Mouse (Mus musculus): ENCODE measurements around the gene Slc25a34. TPM values are rescaled to one million over a fixed set of nuclear protein-coding genes. Genes with fewer than 3 reads are reported as not detected.

Gene Slc25a34
- total and polyA plus RNA-seq, 2 experiments from 2014 or later, result 17.9 to 56.2 TPM

- Histone ChIP-seq H3K9me3 (replicated peaks; ENCODE audit: control insufficient read depth, low read length) (no peaks in the 10 kb centered on the region), H3K4me3 (ENCODE audit: low read depth, low read length) (no peak overlapping the region), H3K4me1 (ENCODE audit: control insufficient read depth, insufficient read depth) (peaks cover 5% of the 10 kb centered on the region; the same call in 1 of the 2 replicates), H3K9ac (replicated peaks; ENCODE audit: low read depth, low read length) (0 out of 2 replicates have a peak overlapping the region, but pooled peaks have one; percentile 23), H3K27me3 (ENCODE audit: control insufficient read depth, insufficient read depth, low read length) (no peaks in the 10 kb centered on the region), H3K4me2 (ENCODE audit: low read depth, low read length) (no peak overlapping the region), H3K27ac (ENCODE audit: low read depth) (no peak overlapping the region), H3K36me3 (replicated peaks; ENCODE audit: control insufficient read depth, insufficient read depth, low read length) (peaks cover 4% of the 10 kb centered on the region)
- WGBS, result 35% methylated on average over 6 of the region's 6 CpGs
- ATAC-seq (ENCODE audit: insufficient read depth, low read depth) (no peak), DNase-seq (ENCODE audit: low spot score) (no peak)
- TF ChIP-seq CTCF (IDR thresholded peaks at IDR 0.05; ENCODE audit: low read depth) (no peak), EP300 (IDR thresholded peaks at IDR 0.05; ENCODE audit: low read depth) (no peak)
These were observed 52.3 kb downstream of the Slc25a34 start for GRCm38 (mm10) chr4:141571337-141571739.

GRCm38 (mm10) chr4:141570821-141571220 is 52.8 kb downstream of the Slc25a34 start:
- Histone ChIP-seq H3K36me3 (replicated peaks; ENCODE audit: control insufficient read depth, insufficient read depth, low read length) (no peaks in the 10 kb centered on the region), H3K9ac (replicated peaks; ENCODE audit: low read depth, low read length) (no peak overlapping the region), H3K4me2 (ENCODE audit: low read depth, low read length) (no peak overlapping the region), H3K4me1 (ENCODE audit: control insufficient read depth, insufficient read depth) (peaks cover 5% of the 10 kb centered on the region; the same call in 1 of the 2 replicates), H3K27me3 (ENCODE audit: control insufficient read depth, insufficient read depth, low read length) (no peaks in the 10 kb centered on the region), H3K27ac (ENCODE audit: low read depth) (no peak overlapping the region), H3K4me3 (ENCODE audit: low read depth, low read length) (no peak overlapping the region), H3K9me3 (replicated peaks; ENCODE audit: control insufficient read depth, low read length) (no peaks in the 10 kb centered on the region)
- no peak for ATAC-seq (ENCODE audit: insufficient read depth, low read depth)
- no peak for DNase-seq (ENCODE audit: low spot score)
- 88% methylated on average over 1 of the region's 1 CpGs for WGBS
- TF ChIP-seq EP300 (IDR thresholded peaks at IDR 0.05; ENCODE audit: low read depth) (no peak), CTCF (IDR thresholded peaks at IDR 0.05; ENCODE audit: low read depth) (no peak)

- no peak overlapping the region for H3K4me2 ChIP-seq (ENCODE audit: low read depth, low read length)
- no peak for TF ChIP-seq CTCF (IDR thresholded peaks at IDR 0.05; ENCODE audit: low read depth)
- peak; percentile 84; the same call in 1 of the 2 replicates for TF ChIP-seq EP300 (IDR thresholded peaks at IDR 0.05; ENCODE audit: low read depth)
- no peak for DNase-seq (ENCODE audit: low spot score)
- H3K9me3 ChIP-seq (replicated peaks; ENCODE audit: control insufficient read depth, low read length), result no peaks in the 10 kb centered on the region
- peak overlapping the region; percentile 34; the same call in 1 of the 2 replicates for H3K27ac ChIP-seq (ENCODE audit: low read depth)
- H3K36me3 ChIP-seq (replicated peaks; ENCODE audit: control insufficient read depth, insufficient read depth, low read length), result no peaks in the 10 kb centered on the region
- 29% methylated on average over 6 of the region's 6 CpGs for WGBS
- H3K4me1 ChIP-seq (ENCODE audit: control insufficient read depth, insufficient read depth), result peaks cover 5% of the 10 kb centered on the region; the same call in 1 of the 2 replicates
- H3K4me3 ChIP-seq (ENCODE audit: low read depth, low read length), result no peak overlapping the region
- peak; percentile 79 for ATAC-seq (ENCODE audit: insufficient read depth, low read depth)
- no peak overlapping the region for H3K9ac ChIP-seq (replicated peaks; ENCODE audit: low read depth, low read length)
- H3K27me3 ChIP-seq (ENCODE audit: control insufficient read depth, insufficient read depth, low read length), result no peaks in the 10 kb centered on the region
These were observed 53.6 kb downstream of the Slc25a34 start for GRCm38 (mm10) chr4:141570004-141570403.

DNA sequence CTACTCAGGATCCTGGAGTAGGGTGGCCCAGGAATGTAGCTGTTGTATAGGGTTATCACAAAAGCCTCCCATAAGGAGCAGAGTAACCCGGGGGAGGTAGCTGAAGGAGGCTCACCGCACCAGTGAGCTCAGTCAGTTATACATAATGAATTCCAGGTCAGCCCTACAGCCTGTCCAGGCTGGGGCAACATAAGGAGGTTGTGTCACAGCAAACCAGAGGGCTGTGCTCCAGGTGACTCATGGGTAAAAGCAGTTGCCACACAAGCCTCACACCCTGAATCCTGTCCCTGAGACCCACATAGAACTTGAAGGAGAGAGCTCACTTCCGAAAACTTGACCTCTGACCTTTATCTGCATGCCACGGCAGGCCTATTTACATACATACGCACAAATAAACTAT is 54.7 kb downstream of the Slc25a34 start:
- Histone ChIP-seq H3K9ac (replicated peaks; ENCODE audit: low read depth, low read length) (no peak overlapping the region), H3K4me2 (ENCODE audit: low read depth, low read length) (no peak overlapping the region), H3K9me3 (replicated peaks; ENCODE audit: control insufficient read depth, low read length) (no peaks in the 10 kb centered on the region), H3K4me1 (ENCODE audit: control insufficient read depth, insufficient read depth) (peaks cover 5% of the 10 kb centered on the region; the same call in 1 of the 2 replicates), H3K27ac (ENCODE audit: low read depth) (no peak overlapping the region), H3K4me3 (ENCODE audit: low read depth, low read length) (no peak overlapping the region), H3K27me3 (ENCODE audit: control insufficient read depth, insufficient read depth, low read length) (no peaks in the 10 kb centered on the region), H3K36me3 (replicated peaks; ENCODE audit: control insufficient read depth, insufficient read depth, low read length) (no peaks in the 10 kb centered on the region)
- ATAC-seq (ENCODE audit: insufficient read depth, low read depth) (no peak), DNase-seq (ENCODE audit: low spot score) (no peak)
- TF ChIP-seq EP300 (IDR thresholded peaks at IDR 0.05; ENCODE audit: low read depth) (no peak), CTCF (IDR thresholded peaks at IDR 0.05; ENCODE audit: low read depth) (no peak)
- WGBS, result 77% methylated on average over 5 of the region's 5 CpGs

Other genes starting within 250 kb of the Slc25a34 start
- gene Clcnka, start 225.1 kb downstream of the Slc25a34 start, total RNA-seq (2014; rRNA removed; ENCODE audit: low replicate concordance), result not detected in 2 replicates
- gene Clcnka, start 225.1 kb downstream of the Slc25a34 start, polyA plus RNA-seq (2015; fragmentation: Nextera tagmentation; extraction: Ambion mirVana), result not detected in 2 replicates
- 0.23 and 0.65 TPM in 2 replicates for gene Clcnkb, start 207.8 kb downstream of the Slc25a34 start, total RNA-seq (2014; rRNA removed; ENCODE audit: low replicate concordance)
- gene Clcnkb, start 207.8 kb downstream of the Slc25a34 start, polyA plus RNA-seq (2015; fragmentation: Nextera tagmentation; extraction: Ambion mirVana), result 0.58 and 0.87 TPM in 2 replicates
- gene Hspb7, start 203.0 kb downstream of the Slc25a34 start, total RNA-seq (2014; rRNA removed; ENCODE audit: low replicate concordance), result 556 and 673 TPM in 2 replicates
- gene Hspb7, start 203.0 kb downstream of the Slc25a34 start, polyA plus RNA-seq (2015; fragmentation: Nextera tagmentation; extraction: Ambion mirVana), result 195 and 203 TPM in 2 replicates
- gene Srarp, start 187.7 kb downstream of the Slc25a34 start, total RNA-seq (2014; rRNA removed; ENCODE audit: low replicate concordance), result not detected in 2 replicates
- gene Srarp, start 187.7 kb downstream of the Slc25a34 start, polyA plus RNA-seq (2015; fragmentation: Nextera tagmentation; extraction: Ambion mirVana), result not detected in 2 replicates
- gene Zbtb17, start 179.2 kb downstream of the Slc25a34 start, total RNA-seq (2014; rRNA removed; ENCODE audit: low replicate concordance), result 28.1 and 32.7 TPM in 2 replicates
- gene Zbtb17, start 179.2 kb downstream of the Slc25a34 start, polyA plus RNA-seq (2015; fragmentation: Nextera tagmentation; extraction: Ambion mirVana), result 16.2 and 18.1 TPM in 2 replicates
- 2.3 and 5.9 TPM in 2 replicates for gene Spen, start 85.2 kb downstream of the Slc25a34 start, total RNA-seq (2014; rRNA removed; ENCODE audit: low replicate concordance)
- gene Spen, start 85.2 kb downstream of the Slc25a34 start, polyA plus RNA-seq (2015; fragmentation: Nextera tagmentation; extraction: Ambion mirVana), result 4.3 and 4.9 TPM in 2 replicates
- gene Fblim1, start 17.7 kb downstream of the Slc25a34 start, total RNA-seq (2014; rRNA removed; ENCODE audit: low replicate concordance), result 48.3 and 61.5 TPM in 2 replicates
- gene Fblim1, start 17.7 kb downstream of the Slc25a34 start, polyA plus RNA-seq (2015; fragmentation: Nextera tagmentation; extraction: Ambion mirVana), result 47.1 and 57.5 TPM in 2 replicates
- gene Tmem82, start 5.2 kb downstream of the Slc25a34 start, total RNA-seq (2014; rRNA removed; ENCODE audit: low replicate concordance), result 0.89 and 6.1 TPM in 2 replicates
- 6.8 and 7.3 TPM in 2 replicates for gene Tmem82, start 5.2 kb downstream of the Slc25a34 start, polyA plus RNA-seq (2015; fragmentation: Nextera tagmentation; extraction: Ambion mirVana)
- 43.3 and 52.9 TPM in 2 replicates for gene Plekhm2, start 41.1 kb upstream of the Slc25a34 start, total RNA-seq (2014; rRNA removed; ENCODE audit: low replicate concordance)
- gene Plekhm2, start 41.1 kb upstream of the Slc25a34 start, polyA plus RNA-seq (2015; fragmentation: Nextera tagmentation; extraction: Ambion mirVana), result 5.6 and 7.0 TPM in 2 replicates
- gene Rsc1a1, start 61.8 kb upstream of the Slc25a34 start, total RNA-seq (2014; rRNA removed; ENCODE audit: low replicate concordance), result 2.1 and 11.9 TPM in 2 replicates
- not detected in 2 replicates for gene Rsc1a1, start 61.8 kb upstream of the Slc25a34 start, polyA plus RNA-seq (2015; fragmentation: Nextera tagmentation; extraction: Ambion mirVana)
- 28.2 and 32.8 TPM in 2 replicates for gene Ddi2, start 99.6 kb upstream of the Slc25a34 start, total RNA-seq (2014; rRNA removed; ENCODE audit: low replicate concordance)
- 10.9 and 11.5 TPM in 2 replicates for gene Ddi2, start 99.6 kb upstream of the Slc25a34 start, polyA plus RNA-seq (2015; fragmentation: Nextera tagmentation; extraction: Ambion mirVana)
- 1.5 TPM in 1 of 2 replicates, not detected in the other for gene Agmat, start 122.9 kb upstream of the Slc25a34 start, total RNA-seq (2014; rRNA removed; ENCODE audit: low replicate concordance)
- gene Agmat, start 122.9 kb upstream of the Slc25a34 start, polyA plus RNA-seq (2015; fragmentation: Nextera tagmentation; extraction: Ambion mirVana), result 0.82 and 1.1 TPM in 2 replicates
- 10.2 and 12.3 TPM in 2 replicates for gene Dnajc16, start 167.1 kb upstream of the Slc25a34 start, total RNA-seq (2014; rRNA removed; ENCODE audit: low replicate concordance)
- gene Dnajc16, start 167.1 kb upstream of the Slc25a34 start, polyA plus RNA-seq (2015; fragmentation: Nextera tagmentation; extraction: Ambion mirVana), result 3.7 and 4.5 TPM in 2 replicates
- 26.0 and 26.2 TPM in 2 replicates for gene Casp9, start 169.8 kb upstream of the Slc25a34 start, total RNA-seq (2014; rRNA removed; ENCODE audit: low replicate concordance)
- 11.9 and 12.8 TPM in 2 replicates for gene Casp9, start 169.8 kb upstream of the Slc25a34 start, polyA plus RNA-seq (2015; fragmentation: Nextera tagmentation; extraction: Ambion mirVana)
- gene Cela2a, start 202.3 kb upstream of the Slc25a34 start, total RNA-seq (2014; rRNA removed; ENCODE audit: low replicate concordance), result 2.1 TPM in 1 of 2 replicates, not detected in the other
- gene Cela2a, start 202.3 kb upstream of the Slc25a34 start, polyA plus RNA-seq (2015; fragmentation: Nextera tagmentation; extraction: Ambion mirVana), result 0.20 and 0.21 TPM in 2 replicates
- not detected in 2 replicates for gene Ctrc, start 222.5 kb upstream of the Slc25a34 start, total RNA-seq (2014; rRNA removed; ENCODE audit: low replicate concordance)
- gene Ctrc, start 222.5 kb upstream of the Slc25a34 start, polyA plus RNA-seq (2015; fragmentation: Nextera tagmentation; extraction: Ambion mirVana), result not detected in 2 replicates

Data from heart, postnatal 0 days (tissue).